13 mouse cellular contexts compared by ENCODE assay signal in genomic region chr15:83009532-83009931, GRCm38 (mm10). TPM values are rescaled to one million over a fixed set of nuclear protein-coding genes. Genes with fewer than 3 reads are reported as not detected.
DNase-seq lines count a peak whose midpoint lies in the region; ATAC-seq and TF ChIP-seq lines count a peak whose summit lies in the region.
"Had no signal": no experiment of that assay in that cellular context is flagged by ENCODE, and none has a peak within 500 bp of the region (broad histone marks: within the 10 kb centered on the region; RNA-seq: fewer than 3 reads in every experiment).

No protein-coding gene starts in this region.

- WGBS in midbrain, embryonic 10.5 days = 94% methylated on average over 6 of the region's 6 CpGs
- 96% methylated on average over 6 of the region's 6 CpGs for WGBS in midbrain, embryonic 11.5 days

- H3K27me3 ChIP-seq in midbrain, embryonic 10.5 days (ENCODE audit: low read depth, poor library complexity, severe bottlenecking) = peaks cover 82% of the 10 kb centered on the region
- H3K27me3 ChIP-seq in midbrain, embryonic 11.5 days (ENCODE audit: control insufficient read depth, insufficient read depth, low read length) = peaks cover 2% of the 10 kb centered on the region
- H3K27me3 ChIP-seq in myocyte (ENCODE audit: control insufficient read depth, insufficient read depth, insufficient read length) = peaks cover 13% of the 10 kb centered on the region

- H3K4me3 ChIP-seq in midbrain, embryonic 10.5 days = no peak overlapping the region
- no peak overlapping the region for H3K4me3 ChIP-seq in midbrain, embryonic 11.5 days (ENCODE audit: low read depth, low read length)
- H3K4me3 ChIP-seq in brown adipose tissue, adult 24 weeks (ENCODE audit: insufficient read depth, low read depth, low read length) = no peak overlapping the region
- H3K4me3 ChIP-seq in myocyte = no peak overlapping the region
- H3K4me3 ChIP-seq: erythroblast, embryonic 14.5 days; neural tube, embryonic 12.5 days had no signal

- H3K27ac ChIP-seq in midbrain, embryonic 10.5 days (replicated peaks) = 0 out of 2 replicates have a peak overlapping the region, but pooled peaks have one; percentile 13
- H3K27ac ChIP-seq in midbrain, embryonic 11.5 days (ENCODE audit: low read depth, low read length) = no peak overlapping the region
- peak overlapping the region; percentile 58 for H3K27ac ChIP-seq in brown adipose tissue, adult 24 weeks (replicated peaks; ENCODE audit: low read depth, low read length)
- H3K27ac ChIP-seq: neural tube, embryonic 12.5 days had no signal

- no peaks in the 10 kb centered on the region for H3K79me2 ChIP-seq in myocyte (ENCODE audit: control insufficient read depth, insufficient read depth)

- no peak overlapping the region for H3ac ChIP-seq in myocyte (ENCODE audit: control insufficient read depth, insufficient read length)

- no peak for TF ChIP-seq POLR2A in myocyte (IDR thresholded peaks at IDR 0.05; ENCODE audit: insufficient read length, low read depth)

- no peak overlapping the region for H3K4me2 ChIP-seq in midbrain, embryonic 11.5 days
- H3K4me2 ChIP-seq in myocyte (ENCODE audit: low read depth) = peak overlapping the region; percentile 46

- no peaks in the 10 kb centered on the region for H3K36me3 ChIP-seq in midbrain, embryonic 10.5 days
- no peaks in the 10 kb centered on the region for H3K36me3 ChIP-seq in midbrain, embryonic 11.5 days (ENCODE audit: control insufficient read depth, insufficient read depth, low read length)
- no peaks in the 10 kb centered on the region for H3K36me3 ChIP-seq in myocyte (ENCODE audit: control insufficient read depth, insufficient read depth)
- H3K36me3 ChIP-seq: neural tube, embryonic 12.5 days had no signal

- H3K9ac ChIP-seq in midbrain, embryonic 11.5 days (ENCODE audit: low read length) = no peak overlapping the region
- H3K9ac ChIP-seq: neural tube, embryonic 12.5 days had no signal

- no peaks in the 10 kb centered on the region for H3K9me3 ChIP-seq in midbrain, embryonic 10.5 days (replicated peaks)
- no peaks in the 10 kb centered on the region for H3K9me3 ChIP-seq in midbrain, embryonic 11.5 days (ENCODE audit: control insufficient read depth, low read length)
- H3K9me3 ChIP-seq: neural tube, embryonic 12.5 days had no signal

- no peak for ATAC-seq in midbrain, embryonic 11.5 days (ENCODE audit: low FRiP score)

- DNase-seq in gastrocnemius, postnatal 25 days = peak; percentile 26
- DNase-seq in gastrocnemius, adult 8-10 months (ENCODE audit: low spot score in 2 of 2) = no peak
- DNase-seq in midbrain, embryonic 10.5 days (ENCODE audit: low spot score) = no peak
- no peak for DNase-seq in midbrain, embryonic 11.5 days (ENCODE audit: low spot score, missing footprints)
- DNase-seq in embryo, embryonic 10 days (ENCODE audit: low spot score) = no peak
- no peak for DNase-seq in right cerebral cortex, adult 2 months (ENCODE audit: low spot score in 2 of 2)
- DNase-seq: cerebellum, postnatal 14 days; left cerebral cortex, postnatal 4 days; right cerebral cortex, postnatal 14 days had no signal

- H3K4me1 ChIP-seq in midbrain, embryonic 10.5 days = peaks cover 66% of the 10 kb centered on the region
- H3K4me1 ChIP-seq in midbrain, embryonic 11.5 days (ENCODE audit: control insufficient read depth, insufficient read depth, low read length) = peaks cover 23% of the 10 kb centered on the region
- H3K4me1 ChIP-seq in brown adipose tissue, adult 24 weeks (ENCODE audit: control insufficient read depth, insufficient read depth, insufficient read length, low read length) = no peaks in the 10 kb centered on the region

TF ChIP-seq in myocyte, 11 proteins besides CTCF, POLR2A, EP300 and RAD21:
- TF ChIP-seq TCF3 (IDR thresholded peaks at IDR 0.05; ENCODE audit: insufficient read length, low read depth) (no peak), POLR2AphosphoS2 (IDR thresholded peaks at IDR 0.05; ENCODE audit: insufficient read length, low read depth) (no peak), CEBPB (IDR thresholded peaks at IDR 0.05; ENCODE audit: insufficient read depth, poor library complexity, severe bottlenecking) (0 out of 2 replicates have a peak, but pooled peaks have one; percentile 21)

RNA-seq across cellular contexts. Expression of gene Tcf20, which starts 21.9 kb away (rescaled TPM):
- 10 to 100 TPM; 24.4 to 25.5 TPM for total RNA-seq in gastrocnemius, postnatal 25 days (2021)
- 10 to 100 TPM; 28.0 to 36.3 (median 32.1) TPM for total RNA-seq in gastrocnemius, adult 8-10 months (2022)
- polyA plus RNA-seq in midbrain, embryonic 10.5 days (2016; fragmentation: Nextera tagmentation; extraction: Ambion mirVana) = 7.5 and 8.4 TPM in 2 replicates
- 12.3 and 13.5 TPM in 2 replicates for polyA plus RNA-seq in midbrain, embryonic 11.5 days (2014; fragmentation: Nextera tagmentation; extraction: Ambion mirVana)
- 15.4 and 18.2 TPM in 2 replicates for polyA plus RNA-seq in brown adipose tissue, adult 24 weeks (2012; ENCODE audit: insufficient read depth, insufficient read length, missing spikeins)
- 11.1 TPM for polyA plus RNA-seq in myocyte (2012; fragmentation: generic; extraction: Trizol)

RNA-seq across cellular contexts. Expression of gene Nfam1, which starts 23.6 kb away (rescaled TPM):
- 1 to 10 TPM in 1 of 2 experiments, under 1 TPM in 1; 0.69 to 1.3 TPM for total RNA-seq in gastrocnemius, postnatal 25 days (2021)
- total RNA-seq in gastrocnemius, adult 8-10 months (2022) = under 1 TPM; 0.12 to 0.43 (median 0.28) TPM
- polyA plus RNA-seq in midbrain, embryonic 10.5 days (2016; fragmentation: Nextera tagmentation; extraction: Ambion mirVana) = 4.3 and 4.6 TPM in 2 replicates
- 3.9 and 4.0 TPM in 2 replicates for polyA plus RNA-seq in midbrain, embryonic 11.5 days (2014; fragmentation: Nextera tagmentation; extraction: Ambion mirVana)
- 1.9 and 2.1 TPM in 2 replicates for polyA plus RNA-seq in brown adipose tissue, adult 24 weeks (2012; ENCODE audit: insufficient read depth, insufficient read length, missing spikeins)
- polyA plus RNA-seq in myocyte (2012; fragmentation: generic; extraction: Trizol) = not detected
